Mouse (Mus musculus): Measurements from ENCODE around the gene Ddost.

- TF ChIP-seq POLR2A (IDR thresholded peaks at IDR 0.05; ENCODE audit: control insufficient read depth, extremely low read depth, insufficient read depth, low read length, poor library complexity) (no peak), CTCF (IDR thresholded peaks at IDR 0.05; ENCODE audit: borderline replicate concordance, control insufficient read depth, extremely low read depth, insufficient read depth, low read length, poor library complexity) (no peak)
Observed at GRCm38 (mm10) chr4:138310311-138310910, 5.9 kb downstream of the Ddost start.

All from thymus, adult 2 months (tissue).